Mouse (Mus musculus) ES-E14 (cell line): Measurements from ENCODE around the gene Ush1g.

ENCODE experiments used
- CHD2 ChIP-seq: IDR thresholded peaks from 2 replicates; pipeline ENCODE4 v1.6.1; 2014; ENCODE audit warnings: mild to moderate bottlenecking, low read depth, low read length, inconsistent platforms
- HCFC1 ChIP-seq: IDR thresholded peaks from 2 replicates; pipeline ENCODE4 v1.6.1; 2012; ENCODE audit warnings: low read length, inconsistent platforms, borderline replicate concordance; ENCODE audit not compliant: insufficient read depth
- ZC3H11A ChIP-seq: IDR thresholded peaks from 2 replicates; pipeline ENCODE4 v1.6.1; 2012; ENCODE audit warnings: low read depth, mild to moderate bottlenecking, inconsistent platforms, low read length, borderline replicate concordance
- ZNF384 ChIP-seq: IDR thresholded peaks from 2 replicates; pipeline ENCODE4 v1.6.1; 2012; ENCODE audit warnings: low read depth, low read length, inconsistent platforms

GRCm38 (mm10) chr11:115274178-115274577, 47.7 kb downstream of the Ush1g start:
- TF ChIP-seq ZC3H11A, result no peak
- no peak for TF ChIP-seq ZNF384
- no peak for TF ChIP-seq CHD2
- no peak for TF ChIP-seq HCFC1
